Mouse (Mus musculus) lung, postnatal 0 days (tissue): ENCODE results near the gene Ddx58.

Experiments used
- CTCF ChIP-seq: IDR thresholded peaks from 2 replicates; pipeline ENCODE4 v1.5.1; 2016; ENCODE audit warnings: antibody characterized with exemption, mild to moderate bottlenecking
- EP300 ChIP-seq: IDR thresholded peaks from 2 replicates; pipeline ENCODE4 v1.6.1; 2016; ENCODE audit warnings: antibody characterized with exemption, mild to moderate bottlenecking, control low read depth

DNA sequence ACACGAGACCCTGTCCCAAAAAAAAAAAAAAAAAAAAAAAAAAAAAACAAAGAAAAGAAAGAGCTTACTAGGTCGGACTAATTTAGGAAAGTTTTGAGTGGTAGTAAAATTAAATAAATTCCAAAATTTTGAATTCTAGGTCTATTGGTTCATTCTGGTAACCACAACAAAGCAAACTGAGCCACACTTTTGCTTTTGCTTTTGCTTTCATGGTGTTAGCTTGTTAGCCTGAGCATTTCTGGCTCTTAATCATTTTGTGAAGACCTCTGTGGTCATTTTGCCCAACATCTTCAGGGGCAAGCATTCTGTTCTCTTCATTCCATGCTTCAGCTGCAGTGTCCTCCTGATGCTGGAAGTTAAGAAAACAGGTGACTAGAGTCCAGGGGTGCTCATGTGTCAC is 67.3 kb downstream of the Ddx58 start:
- no peak for TF ChIP-seq CTCF
- no peak for TF ChIP-seq EP300
